Mouse (Mus musculus): ENCODE results near the gene Atg14. TPM values are rescaled to one million over a fixed set of nuclear protein-coding genes. Genes with fewer than 3 reads are reported as not detected.
A peak's percentile ranks its signal among the peaks of the same experiment; 100 is the strongest.
"Not testable (repeated sequence)": the region's sequence is repeated elsewhere in the genome, so short reads cannot be mapped to it uniquely, and the experiment has no call there.

Gene Atg14
- polyA plus RNA-seq, 1 experiment from 2014 or later = 9.1 TPM

GRCm38 (mm10) chr14:47542283-47542682, 28.2 kb downstream of the Atg14 start:
- Histone ChIP-seq H3K27me3 (replicated peaks) (no peaks in the 10 kb centered on the region), H3K4me2 (no peak overlapping the region), H3K27ac (replicated peaks) (no peak overlapping the region), H3K4me3 (no peak overlapping the region), H3K36me3 (peaks cover 84% of the 10 kb centered on the region), H3K9me3 (no peaks in the 10 kb centered on the region; the same call in 1 of the 2 replicates), H3K9ac (no peak overlapping the region), H3K4me1 (0 out of 2 replicates have a peak, but pooled peaks cover 5% of the 10 kb centered on the region)
- 87% methylated on average over 3 of the region's 3 CpGs for WGBS
- no peak for ATAC-seq (ENCODE audit: extremely low read depth, insufficient number of reproducible peaks, low FRiP score, low TSS enrichment)

DNA sequence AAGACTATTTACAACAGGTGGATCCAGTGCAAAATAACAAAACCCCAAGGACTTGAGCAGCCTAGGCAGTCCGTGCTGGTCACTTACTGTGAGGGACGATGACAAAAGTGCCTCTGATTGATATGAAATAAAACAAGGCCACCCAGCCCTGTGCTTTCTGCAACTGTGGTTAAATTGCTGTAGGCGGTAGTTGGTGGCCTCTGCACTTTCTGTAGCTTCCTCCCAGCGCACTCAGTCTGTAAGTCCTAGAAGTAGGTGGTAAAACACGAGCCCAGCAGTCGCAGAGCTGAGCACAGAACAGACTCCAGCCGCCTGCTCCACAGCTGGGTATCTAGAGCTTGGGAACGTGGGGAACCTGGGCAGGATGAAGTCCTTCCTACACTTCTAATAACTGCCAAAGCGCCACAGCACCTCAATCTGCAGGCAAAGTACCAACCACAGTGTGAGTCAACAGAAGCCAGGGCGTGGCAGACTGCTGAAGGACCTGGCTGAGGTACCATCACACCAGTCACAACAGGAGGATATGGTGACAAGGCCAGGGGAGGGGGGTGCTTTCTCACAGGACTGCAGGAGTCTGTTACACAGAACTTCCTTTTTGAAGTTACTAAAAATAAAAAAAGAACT, 29.0 kb downstream of the Atg14 start:
- H3K4me3 ChIP-seq = no peak overlapping the region
- no peak overlapping the region for H3K9ac ChIP-seq
- H3K4me2 ChIP-seq = no peak overlapping the region
- no peaks in the 10 kb centered on the region for H3K27me3 ChIP-seq (replicated peaks)
- H3K9me3 ChIP-seq = no peaks in the 10 kb centered on the region; the same call in 1 of the 2 replicates
- ATAC-seq (ENCODE audit: extremely low read depth, insufficient number of reproducible peaks, low FRiP score, low TSS enrichment) = no peak
- H3K36me3 ChIP-seq = peaks cover 75% of the 10 kb centered on the region
- 85% methylated on average over 10 of the region's 10 CpGs for WGBS
- H3K4me1 ChIP-seq = 0 out of 2 replicates have a peak, but pooled peaks cover 5% of the 10 kb centered on the region
- H3K27ac ChIP-seq (replicated peaks) = no peak overlapping the region

- Histone ChIP-seq H3K27me3 (replicated peaks) (no peaks in the 10 kb centered on the region), H3K36me3 (peaks cover 36% of the 10 kb centered on the region), H3K9ac (no peak overlapping the region), H3K4me1 (peaks cover 25% of the 10 kb centered on the region), H3K9me3 (no peaks in the 10 kb centered on the region; the same call in 1 of the 2 replicates), H3K27ac (replicated peaks) (peak overlapping the region; percentile 79; the same call in 1 of the 2 replicates), H3K4me3 (no peak overlapping the region), H3K4me2 (no peak overlapping the region)
- no peak for ATAC-seq (ENCODE audit: extremely low read depth, insufficient number of reproducible peaks, low FRiP score, low TSS enrichment)
- 84% methylated on average over 1 of the region's 1 CpGs for WGBS
Measured at GRCm38 (mm10) chr14:47535096-47535495, 35.4 kb downstream of the Atg14 start.

DNA sequence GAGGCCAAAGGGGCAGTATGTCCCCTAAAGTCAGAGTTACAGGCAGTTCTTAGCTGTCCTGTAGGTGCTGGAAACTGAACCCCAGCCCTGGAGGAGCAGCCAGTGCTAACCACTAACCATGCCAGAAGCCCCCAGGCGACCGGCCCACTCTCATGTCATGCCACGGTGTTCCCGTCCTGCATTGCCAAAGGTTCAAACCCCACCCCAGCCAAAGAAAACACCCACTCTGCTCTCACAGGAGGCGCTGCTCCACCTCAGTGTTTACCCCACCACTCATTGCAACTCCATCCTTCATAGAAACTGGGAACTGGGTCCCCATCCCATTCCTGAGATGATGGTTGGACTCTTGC, 36.3 kb downstream of the Atg14 start:
- H3K9me3 ChIP-seq = no peaks in the 10 kb centered on the region
- H3K27ac ChIP-seq (replicated peaks) = peak overlapping the region; percentile 79
- 84% methylated on average over 5 of the region's 5 CpGs for WGBS
- peaks cover 25% of the 10 kb centered on the region for H3K4me1 ChIP-seq
- H3K4me3 ChIP-seq = no peak overlapping the region
- H3K4me2 ChIP-seq = peak overlapping the region; percentile 41
- ATAC-seq (ENCODE audit: extremely low read depth, insufficient number of reproducible peaks, low FRiP score, low TSS enrichment) = no peak
- H3K9ac ChIP-seq = peak overlapping the region; percentile 53
- peaks cover 31% of the 10 kb centered on the region for H3K36me3 ChIP-seq
- no peaks in the 10 kb centered on the region for H3K27me3 ChIP-seq (replicated peaks)

DNA sequence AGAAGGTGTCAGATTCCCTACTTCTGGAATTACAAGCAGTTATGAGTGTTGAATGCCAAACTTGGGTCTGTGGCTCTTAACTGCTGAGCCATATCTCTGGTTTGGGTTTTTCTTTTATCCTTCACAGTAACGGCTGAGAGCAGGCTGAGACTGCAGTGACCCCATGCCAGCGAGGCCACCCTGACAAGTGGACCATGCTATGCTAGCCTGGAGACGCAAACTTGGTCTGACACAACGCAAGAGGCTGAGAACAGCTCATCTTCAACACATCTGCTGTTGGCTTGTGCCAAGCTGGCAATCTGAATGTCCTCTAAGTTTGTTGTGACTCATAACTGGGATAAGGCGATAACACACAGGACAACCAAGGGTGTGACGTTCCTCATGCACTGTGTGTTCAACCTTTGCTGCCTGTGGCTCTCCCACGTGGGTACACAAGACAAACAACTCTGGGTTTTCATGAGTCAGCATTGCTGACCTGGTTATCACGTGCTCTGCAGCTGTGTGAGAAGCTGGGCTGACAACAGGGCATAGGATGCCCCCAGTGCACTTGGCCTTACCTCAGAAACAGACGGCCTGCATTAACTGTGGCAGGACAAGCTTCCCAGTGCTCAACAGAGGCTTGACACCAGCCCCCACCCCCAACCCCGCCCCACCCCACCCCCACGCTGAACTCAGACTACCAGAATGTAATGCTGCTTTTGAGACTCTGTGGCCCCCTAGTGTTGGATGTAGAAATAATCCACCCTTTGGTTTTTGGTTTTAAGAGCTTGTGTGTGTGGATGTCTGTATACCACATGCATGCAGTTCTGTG, 36.9 kb downstream of the Atg14 start:
- Histone ChIP-seq H3K27ac (replicated peaks) (peak overlapping the region; percentile 79), H3K36me3 (peaks cover 28% of the 10 kb centered on the region), H3K27me3 (replicated peaks) (no peaks in the 10 kb centered on the region), H3K4me3 (no peak overlapping the region), H3K9me3 (no peaks in the 10 kb centered on the region), H3K4me2 (peak overlapping the region; percentile 41), H3K9ac (peak overlapping the region; percentile 53), H3K4me1 (peaks cover 25% of the 10 kb centered on the region)
- WGBS = 16% methylated on average over 11 of the region's 11 CpGs
- peak; percentile 89 for ATAC-seq (ENCODE audit: extremely low read depth, insufficient number of reproducible peaks, low FRiP score, low TSS enrichment)

GRCm38 (mm10) chr14:47532496-47532895, 38.0 kb downstream of the Atg14 start:
- no peak overlapping the region; the same call in 1 of the 2 replicates for H3K4me2 ChIP-seq
- H3K27ac ChIP-seq (replicated peaks) = peak overlapping the region; percentile 79
- H3K4me1 ChIP-seq = peaks cover 31% of the 10 kb centered on the region

GRCm38 (mm10) chr14:47529592-47529991, 40.9 kb downstream of the Atg14 start:
- H3K9ac ChIP-seq; ATAC-seq (ENCODE audit: extremely low read depth, insufficient number of reproducible peaks, low FRiP score, low TSS enrichment); H3K27ac ChIP-seq (replicated peaks); H3K4me2 ChIP-seq; H3K27me3 ChIP-seq (replicated peaks); H3K9me3 ChIP-seq; H3K4me3 ChIP-seq: not testable (repeated sequence)
- 86% methylated on average over 12 of the region's 12 CpGs for WGBS
- Histone ChIP-seq H3K4me1 (peaks cover 38% of the 10 kb centered on the region), H3K36me3 (peaks cover 35% of the 10 kb centered on the region)

More at GRCm38 (mm10) chr14:47532496-47532895, 38.0 kb downstream of the Atg14 start:
- Histone ChIP-seq H3K4me3 (no peak overlapping the region), H3K27me3 (replicated peaks) (no peaks in the 10 kb centered on the region), H3K9me3 (no peaks in the 10 kb centered on the region), H3K9ac (no peak overlapping the region), H3K36me3 (peaks cover 29% of the 10 kb centered on the region)
- ATAC-seq (ENCODE audit: extremely low read depth, insufficient number of reproducible peaks, low FRiP score, low TSS enrichment) = no peak
- WGBS = 73% methylated on average over 1 of the region's 1 CpGs

GRCm38 (mm10) chr14:47529019-47529418, 41.4 kb downstream of the Atg14 start:
- no peak for ATAC-seq (ENCODE audit: extremely low read depth, insufficient number of reproducible peaks, low FRiP score, low TSS enrichment)

GRCm38 (mm10) chr14:47528293-47528692, 42.2 kb downstream of the Atg14 start:
- WGBS = 71% methylated on average over 3 of the region's 3 CpGs
- Histone ChIP-seq H3K4me3 (no peak overlapping the region), H3K4me2 (peak overlapping the region; percentile 8; the same call in 1 of the 2 replicates), H3K27ac (replicated peaks) (0 out of 2 replicates have a peak overlapping the region, but pooled peaks have one; percentile 5), H3K9me3 (no peaks in the 10 kb centered on the region), H3K36me3 (peaks cover 35% of the 10 kb centered on the region), H3K27me3 (replicated peaks) (no peaks in the 10 kb centered on the region), H3K9ac (no peak overlapping the region), H3K4me1 (peaks cover 26% of the 10 kb centered on the region)
- no peak for ATAC-seq (ENCODE audit: extremely low read depth, insufficient number of reproducible peaks, low FRiP score, low TSS enrichment)

More at GRCm38 (mm10) chr14:47529019-47529418, 41.4 kb downstream of the Atg14 start:
- Histone ChIP-seq H3K27ac (replicated peaks) (0 out of 2 replicates have a peak overlapping the region, but pooled peaks have one; percentile 5), H3K36me3 (peaks cover 35% of the 10 kb centered on the region), H3K4me2 (0 out of 2 replicates have a peak overlapping the region, but pooled peaks have one; percentile 5), H3K9ac (no peak overlapping the region), H3K9me3 (no peaks in the 10 kb centered on the region), H3K4me1 (peaks cover 33% of the 10 kb centered on the region), H3K4me3 (no peak overlapping the region), H3K27me3 (replicated peaks) (no peaks in the 10 kb centered on the region)
- WGBS = 38% methylated on average over 8 of the region's 8 CpGs

DNA sequence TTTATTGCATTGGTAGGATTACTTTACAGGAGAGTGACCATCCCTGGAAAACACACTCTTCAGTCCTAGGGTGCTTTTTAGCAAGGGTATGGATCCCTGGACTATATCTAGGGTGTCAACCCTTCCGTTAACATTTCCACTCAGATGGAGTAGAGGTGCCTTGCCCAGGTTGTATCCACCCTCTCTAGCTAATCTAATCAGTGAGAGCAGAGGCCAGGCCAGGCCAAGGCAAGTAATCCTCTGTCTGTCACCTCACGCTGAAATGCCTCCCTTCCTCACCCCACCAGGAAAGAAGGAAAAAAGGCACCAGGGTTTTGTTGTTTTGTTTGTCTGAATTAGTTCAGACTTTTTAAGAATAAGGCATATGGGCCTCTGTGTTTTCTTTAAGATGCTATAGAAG, 42.6 kb downstream of the Atg14 start:
- Histone ChIP-seq H3K9ac (no peak overlapping the region), H3K4me1 (peaks cover 21% of the 10 kb centered on the region), H3K27ac (replicated peaks) (no peak overlapping the region; the same call in 1 of the 2 replicates), H3K4me3 (no peak overlapping the region), H3K27me3 (replicated peaks) (no peaks in the 10 kb centered on the region), H3K9me3 (no peaks in the 10 kb centered on the region), H3K4me2 (peak overlapping the region; percentile 8; the same call in 1 of the 2 replicates), H3K36me3 (peaks cover 35% of the 10 kb centered on the region)
- no peak for ATAC-seq (ENCODE audit: extremely low read depth, insufficient number of reproducible peaks, low FRiP score, low TSS enrichment)
- WGBS = 28% methylated on average over 2 of the region's 2 CpGs

- peaks cover 32% of the 10 kb centered on the region for H3K4me1 ChIP-seq
- H3K4me2 ChIP-seq = peak overlapping the region; percentile 38
- no peak overlapping the region for H3K27ac ChIP-seq (replicated peaks)
- ATAC-seq (ENCODE audit: extremely low read depth, insufficient number of reproducible peaks, low FRiP score, low TSS enrichment) = no peak
- 87% methylated on average over 5 of the region's 5 CpGs for WGBS
- H3K27me3 ChIP-seq (replicated peaks) = no peaks in the 10 kb centered on the region
- H3K36me3 ChIP-seq = peaks cover 20% of the 10 kb centered on the region
- H3K9ac ChIP-seq = no peak overlapping the region
- H3K4me3 ChIP-seq = no peak overlapping the region
- H3K9me3 ChIP-seq = no peaks in the 10 kb centered on the region
Measured at GRCm38 (mm10) chr14:47525861-47526260, 44.6 kb downstream of the Atg14 start.

All from heart, embryonic 13.5 days (tissue).